Mouse (Mus musculus) brain, embryonic 14.5 days (tissue): ENCODE results near the gene Zbp1.

ENCODE experiments used
- CTCF ChIP-seq: fragments of 200-500 bp; IDR thresholded peaks from 2 replicates; pipeline ENCODE4 v1.5.1; 2012; ENCODE audit warnings: inconsistent platforms, mild to moderate bottlenecking, moderate library complexity, borderline replicate concordance; ENCODE audit not compliant: insufficient read depth, insufficient read length; ENCODE audit errors: extremely low read depth
- POLR2A ChIP-seq: fragments of 200-500 bp; IDR thresholded peaks from 2 replicates; pipeline ENCODE4 v1.6.1; 2012; ENCODE audit warnings: mild to moderate bottlenecking, inconsistent platforms, borderline replicate concordance; ENCODE audit not compliant: poor library complexity, insufficient read depth, insufficient read length, severe bottlenecking; ENCODE audit errors: extremely low read depth

- TF ChIP-seq CTCF (no peak), POLR2A (no peak)
Measured at GRCm38 (mm10) chr2:173235435-173236332, 17.0 kb upstream of the Zbp1 start.
